Mouse (Mus musculus) kidney, adult 8-10 months (tissue): ENCODE measurements at regions not wholly inside any gene's neighbourhood (a gene's known extent, or its start where the extent isn't known, plus 50 kb on each side); places are given as distances from the start of the nearest gene placed in this dataset.

ENCODE experiments used
- DNase-seq, 2 experiments: peaks; one replicate each; pipeline ENCODE4 v3.0.0; 2022

DNA sequence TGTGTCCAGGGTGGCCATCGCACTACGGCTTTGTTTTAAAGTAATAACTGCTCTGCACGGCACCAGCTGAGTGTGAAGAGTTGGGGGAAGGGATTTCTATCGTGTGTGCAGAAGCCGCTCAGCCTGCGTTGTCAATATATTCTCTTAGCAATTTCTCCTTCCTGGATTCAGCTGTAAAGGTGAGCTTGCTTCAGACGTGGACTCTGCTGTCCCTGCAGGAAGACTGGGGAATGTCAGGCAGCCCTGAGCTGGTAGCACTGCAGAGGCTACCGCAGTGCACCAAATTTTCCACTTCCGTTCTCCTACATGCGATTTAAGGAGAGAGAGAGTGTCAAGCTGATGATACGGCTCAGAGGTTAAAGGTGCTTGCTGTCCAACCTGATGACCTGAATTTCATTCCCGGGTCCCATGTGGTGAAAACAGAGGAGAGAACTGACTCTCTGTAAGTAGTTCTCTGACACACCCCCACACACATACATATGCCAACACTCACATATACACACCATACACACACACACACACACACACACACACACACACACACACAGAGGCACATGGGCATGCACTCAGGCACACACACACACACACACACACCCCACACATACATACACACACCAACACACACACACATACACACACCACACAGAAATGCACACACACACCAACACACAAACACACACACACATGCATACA, 59.9 kb upstream of the Prelid3b start:
- DNase-seq = peak; percentile 10 to 31

- DNase-seq = no peak
These were observed 67.8 kb upstream of the Prelid3b start for GRCm38 (mm10) chr2:174540717-174541116.

DNA sequence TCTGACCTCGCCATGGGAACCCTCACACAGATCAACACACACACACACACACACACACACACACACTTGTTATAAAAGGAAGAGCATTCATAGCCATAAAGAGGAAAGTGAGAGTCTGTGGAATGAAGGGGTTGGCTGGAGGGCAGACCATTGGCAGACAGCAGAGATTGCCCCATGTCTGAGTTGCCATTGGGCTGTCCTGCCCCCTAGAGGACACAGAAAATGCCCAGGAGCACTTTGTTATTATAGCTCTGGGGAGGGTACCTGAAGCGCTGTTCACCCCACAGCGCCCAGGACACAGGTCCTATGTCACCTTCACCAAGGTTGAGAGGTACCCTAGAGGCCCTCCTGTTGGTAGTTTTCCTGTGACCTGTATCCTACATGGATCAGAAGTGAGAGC, 74.3 kb upstream of the Prelid3b start:
- DNase-seq = no peak

DNA sequence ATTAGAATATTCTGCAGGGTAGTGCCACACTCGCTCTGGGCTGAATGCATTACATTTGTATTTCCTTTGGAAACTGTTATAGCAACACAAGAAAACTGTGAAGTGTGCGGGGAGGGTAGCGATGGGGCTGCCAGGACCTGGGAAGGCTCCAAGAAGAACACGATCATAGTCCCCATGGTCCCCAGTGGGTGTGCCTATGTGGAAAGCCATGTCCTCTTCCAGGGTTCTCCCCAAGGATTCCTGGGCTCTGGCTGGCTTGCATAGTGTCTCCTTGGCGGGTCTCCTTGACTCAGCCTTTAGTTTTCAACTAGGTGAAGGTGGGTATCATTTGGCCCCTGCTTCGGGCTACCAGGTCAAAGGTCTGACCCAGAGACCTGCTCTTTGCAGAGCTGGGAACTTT, 74.8 kb upstream of the Prelid3b start:
- DNase-seq = no peak

GRCm38 (mm10) chr2:174548776-174549175, 75.9 kb upstream of the Prelid3b start:
- no peak for DNase-seq

GRCm38 (mm10) chr2:174555778-174556177, 82.9 kb upstream of the Prelid3b start:
- no peak for DNase-seq

DNA sequence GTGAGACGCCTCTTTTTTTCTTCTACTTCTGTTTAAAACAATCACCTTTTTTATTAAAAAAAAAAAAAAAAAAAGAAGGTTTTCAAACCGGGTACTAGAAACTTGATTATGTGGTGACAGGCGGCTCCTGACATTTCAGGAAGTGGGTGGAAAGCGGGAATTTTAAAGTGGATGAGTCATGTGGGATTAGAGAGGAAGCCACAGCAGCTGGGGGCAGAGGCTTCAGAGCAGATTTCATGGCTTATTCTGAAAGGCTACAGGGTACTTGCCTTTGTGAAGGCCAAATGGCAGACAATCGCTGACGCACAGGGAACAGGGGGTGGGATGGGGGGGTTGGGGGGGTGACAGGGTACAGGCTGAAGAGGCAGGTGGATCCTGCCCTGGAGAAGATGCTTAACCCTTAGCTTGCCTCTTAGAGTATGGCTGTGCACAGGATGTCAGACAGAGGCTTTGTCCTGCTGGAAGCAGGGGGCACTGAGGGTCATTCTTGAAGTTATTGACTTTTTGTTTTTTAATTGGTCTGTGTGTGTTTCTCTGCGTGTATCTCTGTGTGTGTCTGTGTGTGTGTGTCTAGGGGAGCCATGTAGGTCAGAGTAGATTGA, 81.4 kb upstream of the Zfp831 start:
- no peak for DNase-seq

DNA sequence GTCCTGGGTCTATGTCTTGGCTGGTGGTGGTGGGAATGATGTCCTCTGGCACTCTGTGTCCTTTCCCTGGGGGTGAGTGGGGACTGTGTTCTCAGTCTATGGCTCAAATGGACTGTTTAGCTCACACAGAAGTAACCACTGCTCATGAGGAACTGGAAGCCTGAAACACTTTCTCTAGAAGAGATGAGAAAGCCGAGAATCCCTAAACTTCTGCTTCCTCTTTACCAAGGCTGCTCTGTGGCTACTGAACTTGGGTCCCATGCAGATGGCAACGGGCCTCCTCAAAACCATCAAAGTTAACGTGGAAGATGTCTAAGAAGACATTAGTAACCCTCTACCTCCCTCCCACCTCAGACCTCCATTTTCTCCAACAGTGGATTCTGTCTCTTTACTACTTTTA, 79.4 kb upstream of the Zfp831 start:
- no peak for DNase-seq

DNA sequence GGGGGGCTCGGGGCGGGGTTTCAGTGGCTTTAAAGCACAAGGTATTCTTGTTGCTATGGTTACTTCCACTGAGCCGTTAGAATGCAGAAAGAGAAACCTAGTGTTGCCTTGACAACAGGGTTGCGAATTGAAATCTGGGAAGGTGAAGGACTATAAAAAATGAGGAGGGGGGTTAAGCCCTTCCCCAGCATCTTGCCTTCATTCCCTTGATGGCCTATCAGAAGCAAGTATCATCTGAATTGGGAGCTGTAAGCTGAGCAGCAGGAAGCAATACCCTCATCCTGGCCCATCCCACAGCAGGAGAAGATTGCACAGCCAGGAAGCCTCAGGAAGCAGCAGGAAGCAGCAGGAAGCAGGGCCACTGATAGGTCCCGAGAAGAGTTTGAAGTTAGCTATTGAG, 78.5 kb upstream of the Zfp831 start:
- DNase-seq = no peak

DNA sequence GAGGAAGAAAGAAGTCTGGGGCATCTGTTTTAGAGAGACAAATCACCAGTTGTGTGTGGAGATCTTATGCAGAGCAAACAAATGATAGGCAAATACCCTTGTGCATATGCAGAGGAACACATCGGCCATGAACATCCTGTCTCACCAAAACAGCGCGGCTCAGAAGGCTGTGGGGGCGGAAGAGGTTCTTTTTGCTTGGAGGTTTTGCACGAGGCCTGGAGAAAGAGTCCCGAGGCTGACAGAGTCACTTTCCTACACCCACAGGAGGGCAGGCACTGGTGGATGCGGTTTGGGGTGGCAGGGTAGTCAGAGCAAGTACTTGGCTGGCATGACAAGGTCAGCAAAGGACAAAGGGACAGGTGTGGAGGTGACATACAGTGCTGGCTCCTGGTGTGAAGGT, 77.4 kb upstream of the Zfp831 start:
- no peak for DNase-seq

DNA sequence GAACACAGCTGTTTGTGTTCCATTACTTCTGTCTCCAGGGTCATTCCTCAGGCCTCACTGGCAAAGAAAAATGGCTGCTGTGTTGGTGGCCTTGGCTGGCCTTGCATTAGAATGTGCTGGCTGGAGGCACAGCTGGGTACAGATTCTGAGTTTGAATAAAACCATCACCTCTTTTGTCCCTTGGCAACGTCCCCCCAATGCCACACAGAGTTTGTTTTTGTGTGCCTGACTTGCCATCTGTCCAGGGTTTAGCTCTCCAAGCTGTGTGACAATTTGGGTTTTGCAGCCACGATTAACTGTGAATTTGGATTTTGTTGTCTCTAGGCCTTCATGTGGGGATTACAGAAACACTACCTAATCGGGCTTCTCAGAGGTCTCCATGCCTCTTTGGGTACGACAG, 76.6 kb upstream of the Zfp831 start:
- no peak for DNase-seq

GRCm38 (mm10) chr2:174574804-174575507, 68.4 kb upstream of the Zfp831 start:
- no peak for DNase-seq

- DNase-seq = no peak
These were observed 67.8 kb upstream of the Zfp831 start for GRCm38 (mm10) chr2:174575546-174575945.

DNA sequence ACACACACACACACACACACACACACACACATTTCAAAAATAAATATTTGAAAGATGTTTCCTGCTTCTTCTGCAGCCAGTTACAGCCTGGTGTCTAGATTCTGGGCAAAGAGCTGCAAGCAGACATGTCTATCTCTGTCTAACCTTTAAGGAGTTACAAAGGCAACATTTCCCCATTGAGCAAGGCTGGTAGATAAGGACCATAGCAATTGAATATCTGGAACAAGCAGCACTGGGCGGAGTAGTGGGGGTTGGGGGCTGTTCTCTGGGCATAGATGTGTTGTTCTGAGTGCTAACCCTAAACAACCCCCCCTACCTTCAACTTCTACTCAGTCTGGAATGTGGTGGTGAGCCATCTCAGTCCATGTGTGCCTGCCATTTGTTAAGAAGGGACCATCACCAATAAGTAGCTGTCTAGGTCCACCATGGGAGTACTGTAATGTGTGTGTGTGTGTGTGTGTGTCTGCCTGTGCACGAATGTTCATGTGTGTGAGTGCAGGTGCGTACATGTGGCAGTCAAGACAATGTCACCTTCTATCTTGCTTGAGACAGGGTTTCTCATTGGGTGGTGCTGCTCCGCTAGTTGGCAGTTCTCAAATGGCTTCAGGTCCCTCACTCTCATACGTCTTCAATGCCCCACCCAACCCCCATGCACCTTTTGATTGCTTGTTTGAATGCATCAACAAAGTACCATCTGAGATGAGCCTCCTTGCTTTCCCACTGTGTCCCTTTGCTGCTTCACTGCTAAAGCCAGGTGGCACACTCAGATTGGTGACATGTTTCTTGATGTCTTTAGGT, 62.2 kb upstream of the Zfp831 start:
- DNase-seq = no peak

- DNase-seq = no peak
These were observed 59.1 kb upstream of the Zfp831 start for GRCm38 (mm10) chr2:174584272-174584671.
